Mouse (Mus musculus): ENCODE results near the gene Rsg1. TPM values are rescaled to one million over a fixed set of nuclear protein-coding genes. Genes with fewer than 3 reads are reported as not detected.

The Rsg1 gene
- total and polyA plus RNA-seq, 3 experiments = 1.1 to 4.5 (median 3.2) TPM

DNA sequence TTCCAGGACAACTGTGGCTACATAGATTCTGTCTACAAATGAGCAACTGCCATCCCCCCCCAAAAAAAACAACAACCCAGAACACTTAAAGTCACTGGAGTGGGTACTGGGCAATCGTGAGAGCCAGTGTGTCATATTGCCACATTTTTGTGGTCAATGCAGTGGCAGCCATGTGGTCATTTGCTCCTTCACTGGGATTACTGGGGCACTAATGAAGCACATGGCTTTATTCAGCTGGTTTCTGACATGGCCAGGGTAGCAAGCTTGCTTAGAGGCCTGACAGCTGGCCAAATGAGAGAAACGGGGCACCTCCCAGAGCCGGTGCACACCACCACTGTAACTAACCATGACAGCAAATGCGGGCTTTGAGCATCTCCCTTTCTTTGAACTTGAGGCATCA is 35.3 kb upstream of the Rsg1 start:
- H3K9ac ChIP-seq (ENCODE audit: insufficient read depth, low read depth) = no peak overlapping the region
- 0 out of 2 replicates have a peak, but pooled peaks cover 6% of the 10 kb centered on the region for H3K79me2 ChIP-seq (replicated peaks; ENCODE audit: control insufficient read depth, extremely low read depth, insufficient read depth, poor library complexity, severe bottlenecking)
- H3K27ac ChIP-seq (ENCODE audit: insufficient read depth, low read depth) = no peak overlapping the region
- no peaks in the 10 kb centered on the region for H3K27me3 ChIP-seq (replicated peaks)
- TF ChIP-seq TBP (conservative IDR thresholded peaks at IDR 0.05; ENCODE audit: low read depth, low read length) (no peak), MYC (IDR thresholded peaks at IDR 0.05; ENCODE audit: low read depth, low read length) (no peak), POLR2AphosphoS2 (IDR thresholded peaks at IDR 0.05; ENCODE audit: low read depth, low read length) (no peak), MXI1 (IDR thresholded peaks at IDR 0.05; ENCODE audit: low read depth, low read length) (no peak), NELFE (IDR thresholded peaks at IDR 0.05; ENCODE audit: low read depth, low read length) (no peak), E2F4 (IDR thresholded peaks at IDR 0.05; ENCODE audit: insufficient replicate concordance, low read depth, low read length) (no peak), ETS1 (conservative IDR thresholded peaks at IDR 0.05; ENCODE audit: low read depth, low read length) (no peak), MAZ (IDR thresholded peaks at IDR 0.05; ENCODE audit: low read depth, low read length) (no peak), SMC3 (IDR thresholded peaks at IDR 0.05; ENCODE audit: low read depth, low read length) (no peak), IRF4 (IDR thresholded peaks at IDR 0.05; ENCODE audit: low read depth, low read length) (no peak), ZKSCAN1 (IDR thresholded peaks at IDR 0.05; ENCODE audit: borderline replicate concordance, low read depth, low read length) (no peak), BHLHE40 (IDR thresholded peaks at IDR 0.05; ENCODE audit: low read depth, low read length) (no peak), USF1 (IDR thresholded peaks at IDR 0.05; ENCODE audit: low read depth, low read length) (no peak), HCFC1 (IDR thresholded peaks at IDR 0.05; ENCODE audit: low read depth, low read length) (no peak), RCOR1 (conservative IDR thresholded peaks at IDR 0.05; ENCODE audit: low read depth, low read length) (no peak), CHD2 (IDR thresholded peaks at IDR 0.05; ENCODE audit: low read length) (no peak), KAT2A (IDR thresholded peaks at IDR 0.05; ENCODE audit: insufficient replicate concordance, low read length) (no peak), CTCF (conservative IDR thresholded peaks at IDR 0.05 in 1 of 2, IDR thresholded peaks at IDR 0.05 in 1 of 2; ENCODE audit: low read depth in 2 of 2, low read length in 2 of 2) (no peak), ZMIZ1 (IDR thresholded peaks at IDR 0.05; ENCODE audit: low read depth, low read length) (no peak), MAX (IDR thresholded peaks at IDR 0.05; ENCODE audit: low read length) (no peak)
- no peak overlapping the region for H3K4me3 ChIP-seq (replicated peaks in 1 of 3; ENCODE audit: low read depth in 2 of 3, low read length in 2 of 3, poor library complexity in 1 of 3)
- peaks cover 0 to 7% of the 10 kb centered on the region in 2 experiments; a peak in 2 of 4 replicates for H3K4me1 ChIP-seq (ENCODE audit: control insufficient read depth in 1 of 2, insufficient read depth in 2 of 2)
- dilution Hi-C loops (cut with MboI; ENCODE audit: extremely low pct_ligation_motif_present, extremely low pct_unique_long_range_greater_than_20kb, low sequenced_read_pairs) (no loop called here), in situ Hi-C loops (cut with MboI; ENCODE audit: low pct_ligation_motif_present, low pct_unique_long_range_greater_than_20kb, low sequenced_read_pairs) (no loop called here)
- DNase-seq (ENCODE audit: extremely low read depth) = no peak
- H3K9me3 ChIP-seq (replicated peaks; ENCODE audit: low read length) = no peaks in the 10 kb centered on the region
- peaks cover 69 to 86% of the 10 kb centered on the region in 2 experiments for H3K36me3 ChIP-seq (replicated peaks in 1 of 2; ENCODE audit: control insufficient read depth in 1 of 2, insufficient read depth in 1 of 2, low read length in 1 of 2)
- no peak overlapping the region for H3K4me2 ChIP-seq (ENCODE audit: insufficient read depth, low read depth, poor library complexity, severe bottlenecking)

DNA sequence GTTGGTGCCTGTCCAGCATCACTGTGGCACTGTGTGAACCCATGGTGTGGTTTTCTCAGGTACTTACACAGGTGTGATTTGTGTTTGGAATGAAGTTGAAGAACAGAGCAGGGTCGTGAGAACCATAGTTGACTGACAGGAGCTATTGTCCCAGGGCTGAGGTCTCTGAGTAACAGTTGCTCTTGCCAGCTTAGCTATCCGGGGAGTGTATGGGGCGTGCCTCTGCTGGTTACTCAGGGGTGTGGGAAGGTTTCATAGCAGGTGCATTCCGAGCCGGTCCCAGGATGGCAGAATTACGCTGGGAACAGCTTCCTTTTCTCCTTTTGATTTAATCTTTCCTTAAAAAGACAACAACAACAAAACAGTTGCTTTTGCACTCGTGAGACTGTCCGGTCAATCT is 32.9 kb upstream of the Rsg1 start:
- H3K9me3 ChIP-seq (replicated peaks; ENCODE audit: low read length) = no peaks in the 10 kb centered on the region
- DNase-seq (ENCODE audit: extremely low read depth) = no peak
- peaks cover 55 to 86% of the 10 kb centered on the region in 2 experiments for H3K36me3 ChIP-seq (replicated peaks in 1 of 2; ENCODE audit: control insufficient read depth in 1 of 2, insufficient read depth in 1 of 2, low read length in 1 of 2)
- in situ Hi-C loops (cut with MboI; ENCODE audit: low pct_ligation_motif_present, low pct_unique_long_range_greater_than_20kb, low sequenced_read_pairs) = no loop called here
- peaks cover 0 to 17% of the 10 kb centered on the region in 2 experiments; a peak in 2 of 4 replicates for H3K4me1 ChIP-seq (ENCODE audit: control insufficient read depth in 1 of 2, insufficient read depth in 2 of 2)
- H3K27ac ChIP-seq (ENCODE audit: insufficient read depth, low read depth) = no peak overlapping the region
- no peak for TF ChIP-seq MAFK (IDR thresholded peaks at IDR 0.05; ENCODE audit: insufficient replicate concordance, low read length)
- H3K79me2 ChIP-seq (replicated peaks; ENCODE audit: control insufficient read depth, extremely low read depth, insufficient read depth, poor library complexity, severe bottlenecking) = peaks cover 3% of the 10 kb centered on the region; the same call in 1 of the 2 replicates
- no peak overlapping the region for H3K4me2 ChIP-seq (ENCODE audit: insufficient read depth, low read depth, poor library complexity, severe bottlenecking)
- H3K27me3 ChIP-seq (replicated peaks) = no peaks in the 10 kb centered on the region
- H3K4me3 ChIP-seq (replicated peaks in 1 of 3; ENCODE audit: low read depth in 2 of 3, low read length in 2 of 3, poor library complexity in 1 of 3) = no peak overlapping the region
- H3K9ac ChIP-seq (ENCODE audit: insufficient read depth, low read depth) = no peak overlapping the region
- dilution Hi-C loops (cut with MboI; ENCODE audit: extremely low pct_ligation_motif_present, extremely low pct_unique_long_range_greater_than_20kb, low sequenced_read_pairs) = no loop called here
